Mouse (Mus musculus): ENCODE results near the gene Ddc.

Gene Ddc

GRCm38 (mm10) chr11:11897645-11898357, at the start of gene Ddc:
TSS of gene Ddc (minus strand) at chr11:11898144.
- peak; percentile 58 for DNase-seq

GRCm38 (mm10) chr11:11945766-11946165, 47.8 kb upstream of the Ddc start:
- DNase-seq: no peak

GRCm38 (mm10) chr11:11944814-11945213, 46.9 kb upstream of the Ddc start:
- no peak for DNase-seq

GRCm38 (mm10) chr11:11944082-11944349, 46.1 kb upstream of the Ddc start:
- DNase-seq: no peak

GRCm38 (mm10) chr11:11943240-11944081, 45.5 kb upstream of the Ddc start:
- no peak for DNase-seq

- peak; percentile 17 for DNase-seq
Observed at GRCm38 (mm10) chr11:11942320-11943217, 44.6 kb upstream of the Ddc start.

GRCm38 (mm10) chr11:11940833-11941681, 43.1 kb upstream of the Ddc start:
- DNase-seq: no peak

- DNase-seq: no peak
Observed at GRCm38 (mm10) chr11:11939611-11940010, 41.7 kb upstream of the Ddc start.

GRCm38 (mm10) chr11:11938591-11938990, 40.6 kb upstream of the Ddc start:
- no peak for DNase-seq

GRCm38 (mm10) chr11:11937340-11938030, 39.5 kb upstream of the Ddc start:
- no peak for DNase-seq

GRCm38 (mm10) chr11:11934808-11935207, 36.9 kb upstream of the Ddc start:
- no peak for DNase-seq

- DNase-seq: no peak
Observed at GRCm38 (mm10) chr11:11932102-11932789, 34.3 kb upstream of the Ddc start.

- no peak for DNase-seq
Observed at GRCm38 (mm10) chr11:11931688-11932087, 33.7 kb upstream of the Ddc start.

GRCm38 (mm10) chr11:11930527-11930926, 32.6 kb upstream of the Ddc start:
- no peak for DNase-seq

GRCm38 (mm10) chr11:11929059-11929458, 31.1 kb upstream of the Ddc start:
- DNase-seq: no peak

- DNase-seq: peak; percentile 72
Observed at GRCm38 (mm10) chr11:11928586-11928985, 30.6 kb upstream of the Ddc start.

GRCm38 (mm10) chr11:11923900-11924299, 26.0 kb upstream of the Ddc start:
- DNase-seq: no peak

- DNase-seq: no peak
Observed at GRCm38 (mm10) chr11:11923345-11923744, 25.4 kb upstream of the Ddc start.

- no peak for DNase-seq
Observed at GRCm38 (mm10) chr11:11922106-11922505, 24.2 kb upstream of the Ddc start.

GRCm38 (mm10) chr11:11907703-11908413, 9.9 kb upstream of the Ddc start:
- DNase-seq: no peak
